Mouse (Mus musculus) adrenal gland, postnatal 14 days (tissue): Measurements from ENCODE around the gene Sephs2. TPM values are rescaled to one million over a fixed set of nuclear protein-coding genes. Genes with fewer than 3 reads are reported as not detected.

Experiments used
- DNase-seq: peaks from one replicate; pipeline ENCODE4 v3.0.0; 2021; ENCODE audit warnings: mixed read lengths
- long read RNA-seq, 2 experiments: library from polyadenylated mRNA; stranded (forward); transcript quantifications; one replicate each; pipeline ENCODE4 v2.0.0; 2021
- total RNA-seq: library from RNA; stranded (reverse); gene quantifications from 2 replicates; pipeline ENCODE4 v1.2.3, GENCODE M21; 2021

Gene Sephs2
- total RNA-seq = 147 and 187 TPM in 2 replicates
- long read RNA-seq, experiment 1, transcript Sephs2-201 (1 exons, 2,177 nt) = major isoform, 614 of 614 reads
- long read RNA-seq, experiment 1, partial matches to known transcripts = 0 of 614 reads
- long read RNA-seq, experiment 1, other reads (novel, unspliced or antisense) = 0 of 614 reads
- long read RNA-seq, experiment 2, transcript Sephs2-201 (1 exons, 2,177 nt) = major isoform, 625 of 625 reads
- long read RNA-seq, experiment 2, partial matches to known transcripts = 0 of 625 reads
- long read RNA-seq, experiment 2, other reads (novel, unspliced or antisense) = 0 of 625 reads

- DNase-seq = peak; percentile 94
Observed at GRCm38 (mm10) chr7:127273925-127274789, at the start of gene Sephs2. Gene Sephs2, minus strand, starts transcription at chr7:127274055.

DNA sequence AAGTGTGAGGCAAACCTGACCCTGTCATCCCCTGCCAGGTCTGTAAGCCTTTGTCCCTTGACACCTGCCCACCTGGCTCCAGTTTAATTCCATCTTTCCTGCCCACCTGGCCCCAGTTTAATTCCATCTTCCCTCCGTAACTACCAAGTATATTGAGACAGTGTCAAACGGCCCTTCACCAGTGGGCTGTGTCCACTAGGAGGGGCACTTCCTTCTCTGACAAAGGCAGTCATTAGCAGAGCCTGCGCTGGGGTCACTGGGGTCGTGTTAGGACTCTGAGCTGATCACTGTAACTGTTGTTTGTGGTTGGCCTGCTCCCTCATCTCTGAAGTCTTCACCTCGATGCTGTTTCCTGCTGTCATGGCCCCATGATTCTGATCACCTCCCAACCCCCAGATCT is 48.2 kb upstream of the Sephs2 start:
- peak; percentile 49 for DNase-seq

DNA sequence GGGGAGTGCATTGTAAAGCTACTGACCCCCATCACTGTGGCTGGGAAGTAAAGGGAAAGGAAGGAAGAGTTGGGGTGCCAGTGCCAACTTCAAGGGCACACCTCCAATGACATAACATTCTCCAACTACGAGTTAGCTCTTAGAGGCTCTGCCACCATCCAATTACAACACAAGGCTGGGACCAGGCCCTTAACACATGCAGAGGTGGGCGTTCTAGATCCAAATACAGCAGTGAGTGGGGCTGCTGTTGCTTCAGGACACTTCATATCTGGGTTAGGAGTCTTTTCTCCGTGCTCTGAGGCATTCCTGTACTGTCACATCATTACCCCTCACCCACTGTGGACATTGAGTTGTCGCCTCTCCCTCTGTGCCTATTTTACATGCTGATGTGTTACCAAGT is 47.3 kb upstream of the Sephs2 start:
- no peak for DNase-seq

DNA sequence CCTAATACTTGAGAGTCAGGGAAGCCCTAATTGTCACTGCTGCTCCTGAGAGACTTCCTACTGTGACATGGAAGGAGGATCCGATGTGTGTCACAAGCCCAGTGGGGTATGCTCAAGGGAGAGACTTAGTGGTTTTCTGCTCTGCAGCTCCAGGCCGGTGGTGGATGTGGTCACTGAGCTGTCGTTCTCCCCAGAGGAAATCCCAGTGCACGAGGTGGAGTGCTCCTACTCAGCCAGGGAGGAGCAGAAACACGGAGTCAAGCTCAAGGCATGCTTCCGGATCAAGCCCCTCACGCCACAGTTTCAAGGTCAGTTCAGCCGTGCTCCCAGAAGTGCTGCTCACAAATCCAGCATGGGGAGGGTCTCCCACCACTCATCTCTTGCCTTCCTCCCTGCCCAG is 40.1 kb upstream of the Sephs2 start:
- no peak for DNase-seq

GRCm38 (mm10) chr7:127309951-127310350 is 36.1 kb upstream of the Sephs2 start:
- DNase-seq = no peak

- peak; percentile 71 for DNase-seq
Observed at GRCm38 (mm10) chr7:127308887-127309286, 35.0 kb upstream of the Sephs2 start.

DNA sequence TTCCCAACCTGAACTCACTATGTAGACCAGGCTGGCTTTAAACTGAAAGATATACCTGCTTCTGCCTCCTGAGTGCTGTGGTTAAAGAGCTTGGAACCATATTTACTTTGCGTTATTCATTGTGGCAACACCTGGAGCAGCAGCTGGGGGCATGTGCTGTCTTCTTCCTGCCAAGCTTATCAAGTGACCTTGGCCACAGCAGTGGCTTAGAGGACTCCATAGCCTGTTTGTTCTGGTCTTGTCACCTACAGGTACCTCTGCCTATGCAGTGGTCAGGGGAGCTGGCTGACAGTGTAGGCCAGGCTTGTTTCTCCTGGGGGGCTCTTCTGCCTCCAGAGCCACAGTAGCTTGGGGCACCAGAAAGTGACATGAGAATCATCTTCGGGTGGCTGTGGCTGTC is 34.6 kb upstream of the Sephs2 start:
- no peak for DNase-seq

DNA sequence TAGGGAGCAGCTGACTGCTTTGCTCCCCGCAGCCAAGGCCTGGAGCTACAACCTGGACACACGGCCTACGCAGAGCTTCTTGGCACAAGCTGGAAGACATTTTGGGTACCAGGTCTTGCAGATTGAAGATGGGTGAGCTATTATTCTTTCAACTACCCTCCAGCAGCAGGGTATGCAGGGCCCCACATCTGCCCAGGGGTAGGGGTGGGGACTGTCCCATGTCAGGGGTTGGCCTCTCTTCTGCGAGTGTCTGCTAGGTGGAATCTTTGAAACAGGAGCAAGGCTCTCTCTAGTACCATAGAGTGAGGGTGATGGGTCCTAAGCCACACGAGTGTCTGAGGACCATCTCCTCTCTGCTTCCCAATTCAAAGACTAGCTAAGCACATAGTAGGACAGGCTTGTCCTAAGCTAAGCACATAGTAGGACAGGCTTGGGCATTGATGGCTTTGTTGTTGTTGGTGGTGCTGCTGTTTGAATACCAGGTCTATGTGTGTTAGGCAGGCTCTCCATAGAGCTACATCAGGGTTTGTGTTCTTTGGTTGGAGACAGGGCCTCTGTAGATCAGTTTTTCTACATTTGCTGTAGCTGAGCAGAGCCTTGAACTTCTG is 23.8 kb upstream of the Sephs2 start:
- no peak for DNase-seq

DNA sequence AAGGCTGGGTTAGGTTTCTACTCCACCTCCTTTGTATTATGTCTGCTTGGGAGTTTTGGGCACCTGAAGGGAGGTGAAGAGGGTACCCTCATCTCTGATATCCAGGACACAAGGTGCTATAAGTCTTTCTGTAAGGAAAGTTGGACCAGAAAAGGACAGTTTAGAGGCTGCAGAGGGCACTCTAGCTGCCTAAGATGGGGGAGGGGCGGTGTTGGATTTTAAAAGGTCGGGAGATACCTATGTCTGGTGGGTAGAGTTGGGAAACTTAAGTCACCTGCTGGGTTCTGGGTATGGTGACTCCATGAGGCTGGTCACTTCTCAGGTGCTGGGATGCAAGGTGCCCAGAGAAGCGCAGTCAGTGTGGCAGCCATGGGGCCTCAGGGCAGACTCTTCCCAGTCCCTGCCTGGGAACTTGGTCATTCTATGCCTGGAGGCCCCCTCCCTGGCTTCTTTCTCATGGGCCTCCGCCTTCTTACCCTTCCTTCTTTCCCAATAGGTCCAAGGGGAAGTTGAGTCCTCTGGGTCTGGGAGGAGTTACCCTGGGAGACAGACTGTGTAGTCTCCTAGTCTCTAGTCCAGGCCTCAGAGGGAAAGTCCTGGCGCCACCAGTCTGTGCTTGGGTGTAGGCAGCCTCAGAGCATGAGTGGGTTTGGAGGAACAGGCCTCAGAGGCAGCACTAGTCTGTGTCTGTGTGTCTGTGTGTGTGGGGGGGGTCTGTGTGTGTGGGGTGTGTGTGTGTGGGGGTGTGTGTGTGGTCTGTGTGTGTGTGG is 23.1 kb upstream of the Sephs2 start:
- DNase-seq = no peak

DNA sequence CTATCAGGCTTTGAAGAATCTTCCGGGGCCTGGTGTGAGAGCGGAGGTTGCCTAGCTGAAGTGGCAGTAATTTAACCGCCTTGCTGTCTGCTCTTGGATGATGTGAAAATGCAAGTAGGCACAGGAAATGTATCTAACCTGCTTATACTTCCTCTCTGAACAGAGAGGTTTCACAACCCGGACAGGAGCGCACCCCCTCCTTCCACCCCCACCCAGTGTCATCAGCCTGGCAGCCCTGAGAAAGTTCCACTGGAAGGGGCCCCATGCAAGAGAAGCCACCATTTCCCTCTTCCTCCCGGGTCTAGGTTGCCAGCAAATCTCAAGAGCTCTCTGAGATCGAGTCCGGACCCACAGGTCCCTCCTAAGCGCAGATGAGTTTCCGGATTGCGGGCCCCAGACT is 22.2 kb upstream of the Sephs2 start, which contains the start of gene Itgal:
TSS of gene Itgal (plus strand) at position 163 of the 400 bp plus-strand sequence.
- no peak for DNase-seq

DNA sequence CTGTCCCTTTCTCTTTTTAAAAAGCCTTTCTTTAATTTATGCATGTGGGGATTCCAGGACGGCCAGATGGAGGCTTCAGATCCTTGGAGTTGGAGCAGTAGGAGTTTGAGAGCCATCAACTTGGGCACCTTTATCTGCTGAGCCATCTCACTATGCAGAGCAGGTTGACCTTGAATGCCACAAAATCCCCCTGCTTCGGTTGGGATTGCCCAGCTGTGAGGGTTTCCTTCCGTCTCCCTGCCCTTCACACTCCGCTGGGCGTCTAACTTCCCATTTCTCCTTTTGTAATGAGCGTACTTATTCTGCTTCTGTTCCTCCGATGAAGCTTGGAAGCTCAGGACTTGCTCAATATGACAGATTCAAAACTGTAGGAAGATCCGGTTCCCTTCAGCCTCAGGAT is 16.3 kb upstream of the Sephs2 start:
- DNase-seq = no peak

- no peak for DNase-seq
Observed at GRCm38 (mm10) chr7:127289306-127289705, 15.5 kb upstream of the Sephs2 start.

DNA sequence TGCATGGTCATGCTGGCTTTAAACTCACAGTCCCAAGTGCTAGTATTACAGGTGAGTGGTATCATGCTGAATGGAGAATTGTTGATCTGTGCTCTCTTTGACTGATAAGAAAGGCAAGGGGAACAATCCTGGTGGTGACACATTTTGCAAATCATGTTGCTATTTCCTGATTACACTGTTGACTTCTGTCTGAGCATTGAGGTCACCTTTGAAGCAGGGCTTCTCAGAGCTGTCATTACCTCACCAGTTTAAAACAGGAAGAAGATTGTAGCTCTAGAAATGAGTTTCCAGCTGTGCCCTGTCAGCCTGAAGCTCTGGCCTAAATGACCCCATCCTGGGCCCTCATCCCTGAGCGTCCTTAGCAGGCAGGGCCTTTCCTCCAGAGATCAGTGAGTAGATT is 14.1 kb upstream of the Sephs2 start:
- no peak for DNase-seq

- no peak for DNase-seq
Observed at GRCm38 (mm10) chr7:127285154-127285553, 11.3 kb upstream of the Sephs2 start.

- DNase-seq = no peak
Observed at GRCm38 (mm10) chr7:127282190-127282589, 8.3 kb upstream of the Sephs2 start.

DNA sequence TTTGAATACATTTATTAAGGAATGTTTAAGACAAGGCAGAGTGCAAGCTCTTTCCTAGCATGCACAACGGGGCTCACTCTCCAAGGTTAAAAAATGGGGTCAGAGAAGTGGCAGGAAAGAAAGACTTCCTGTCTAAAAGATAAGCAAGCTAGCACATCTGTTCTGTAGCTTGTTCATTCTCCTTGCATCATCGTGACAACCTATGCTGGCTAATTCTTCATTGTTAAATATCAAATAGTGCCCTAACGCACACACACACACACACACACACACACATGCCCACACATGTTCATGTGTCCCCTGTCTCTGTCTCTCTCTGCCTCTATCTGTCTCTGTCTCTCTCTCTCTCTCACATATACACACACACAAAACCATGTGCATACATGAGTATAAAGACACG is 7.3 kb upstream of the Sephs2 start:
- DNase-seq = no peak

GRCm38 (mm10) chr7:127280092-127280491 is 6.2 kb upstream of the Sephs2 start:
- no peak for DNase-seq

DNA sequence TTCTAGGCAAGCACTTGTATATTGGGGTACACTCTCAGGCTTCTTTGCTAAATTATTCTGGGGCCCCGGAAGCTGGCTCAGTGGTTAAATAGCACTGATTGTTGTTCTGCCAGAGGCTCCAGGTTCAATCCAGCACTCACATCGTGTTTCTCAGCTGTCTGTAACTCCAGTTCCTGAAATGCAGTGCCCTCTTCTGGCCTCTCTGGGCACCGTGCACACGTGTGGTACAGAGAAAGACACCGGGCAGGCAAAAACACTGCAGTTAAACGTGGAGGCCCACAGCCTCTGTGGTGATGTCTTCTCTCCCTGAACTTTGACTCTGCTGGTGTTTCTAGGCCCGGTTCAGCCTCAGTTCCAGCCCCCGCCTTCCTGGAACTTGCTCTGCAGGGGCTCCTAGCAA is 4.5 kb upstream of the Sephs2 start:
- peak; percentile 76 for DNase-seq

- DNase-seq = no peak
Observed at GRCm38 (mm10) chr7:127276519-127276961, 2.7 kb upstream of the Sephs2 start.

GRCm38 (mm10) chr7:127273118-127273923 is 534 bp downstream of the Sephs2 start:
- peak; percentile 68 for DNase-seq

DNA sequence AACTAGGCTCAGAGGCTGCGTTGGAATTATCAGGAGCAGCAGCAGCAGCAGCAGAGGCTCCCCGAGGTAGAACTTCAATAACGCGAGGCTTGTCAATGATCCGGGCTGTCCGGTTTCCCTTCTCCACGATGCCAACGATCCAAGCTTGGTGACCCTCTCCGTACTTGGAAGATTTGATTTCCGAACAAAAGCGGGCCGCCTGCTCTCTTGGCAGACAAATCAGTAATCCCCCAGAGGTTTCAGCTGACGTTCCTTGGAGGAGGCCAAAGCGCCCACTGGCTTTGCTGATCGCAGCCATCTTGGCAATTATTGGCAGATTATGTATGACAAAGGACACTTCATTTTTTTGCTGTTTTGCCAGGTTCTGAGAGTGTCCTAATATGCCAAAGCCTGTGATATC is 1.3 kb downstream of the Sephs2 start:
- DNase-seq = peak; percentile 57
